Mouse (Mus musculus) kidney, embryonic 14.5 days (tissue): ENCODE data around the gene Bcl2l1. TPM values are rescaled to one million over a fixed set of nuclear protein-coding genes. Genes with fewer than 3 reads are reported as not detected.

Experiments used
- ATAC-seq: fragments of 200-750 bp; cut with Nextera tagmentation; 2 replicates; pipeline ENCODE4 v1.8.0; 2017; ENCODE audit warnings: moderate number of reproducible peaks, mild to moderate bottlenecking, moderate TSS enrichment, moderate library complexity; ENCODE audit not compliant: low FRiP score, low TSS enrichment
- H3K27ac ChIP-seq: fragments of 300-500 bp; sonication (generic); 2 replicates; pipeline ENCODE4 v1.5.1; 2014; ENCODE audit warnings: low read depth, mild to moderate bottlenecking, low read length, moderate library complexity, mixed read lengths
- H3K27me3 ChIP-seq: fragments of 300-500 bp; sonication (generic); 2 replicates; pipeline ENCODE4 v1.6.1; 2014; ENCODE audit warnings: mild to moderate bottlenecking, low read length; ENCODE audit not compliant: control insufficient read depth, insufficient read depth
- H3K36me3 ChIP-seq: fragments of 300-500 bp; sonication (generic); 2 replicates; pipeline ENCODE4 v1.6.1; 2014; ENCODE audit warnings: low read length, mixed read lengths; ENCODE audit not compliant: control insufficient read depth, insufficient read depth
- H3K4me1 ChIP-seq: fragments of 300-500 bp; sonication (generic); 2 replicates; pipeline ENCODE4 v1.6.1; 2014; ENCODE audit warnings: low read length, mixed read lengths; ENCODE audit not compliant: control insufficient read depth, insufficient read depth
- H3K4me2 ChIP-seq: fragments of 300-500 bp; sonication (generic); replicated peaks from 2 replicates; pipeline ENCODE4 v1.6.1; 2014; ENCODE audit warnings: low read depth, mild to moderate bottlenecking, low read length
- H3K4me3 ChIP-seq: fragments of 300-500 bp; sonication (generic); 2 replicates; pipeline ENCODE4 v1.5.1; 2014; ENCODE audit warnings: mild to moderate bottlenecking, low read length
- H3K9ac ChIP-seq: fragments of 300-500 bp; sonication (generic); 2 replicates; pipeline ENCODE4 v1.6.1; 2014; ENCODE audit warnings: low read depth, mild to moderate bottlenecking, low read length, moderate library complexity
- H3K9me3 ChIP-seq: fragments of 300-500 bp; sonication (generic); 2 replicates; pipeline ENCODE4 v1.6.1; 2016; ENCODE audit warnings: low read length; ENCODE audit not compliant: control insufficient read depth
- WGBS: fragments of 180-500 bp; shearing (Covaris S2); extraction: QIAGEN DNeasy Blood & Tissue Kit; methylation state at CpG from one replicate; pipeline ENCODE4 v1.1.7; 2014; 5-methylcytosine and 5-hydroxymethylcytosine counted together
- polyA plus RNA-seq: library from polyadenylated mRNA; unstranded; fragments of >200 nt; fragmentation: Nextera tagmentation; extraction: Ambion mirVana; gene quantifications from 2 replicates; pipeline ENCODE4 v1.2.1, GENCODE M21; 2014

Gene Bcl2l1
- polyA plus RNA-seq, 1 experiment from 2014 or later = 96.1 TPM

DNA sequence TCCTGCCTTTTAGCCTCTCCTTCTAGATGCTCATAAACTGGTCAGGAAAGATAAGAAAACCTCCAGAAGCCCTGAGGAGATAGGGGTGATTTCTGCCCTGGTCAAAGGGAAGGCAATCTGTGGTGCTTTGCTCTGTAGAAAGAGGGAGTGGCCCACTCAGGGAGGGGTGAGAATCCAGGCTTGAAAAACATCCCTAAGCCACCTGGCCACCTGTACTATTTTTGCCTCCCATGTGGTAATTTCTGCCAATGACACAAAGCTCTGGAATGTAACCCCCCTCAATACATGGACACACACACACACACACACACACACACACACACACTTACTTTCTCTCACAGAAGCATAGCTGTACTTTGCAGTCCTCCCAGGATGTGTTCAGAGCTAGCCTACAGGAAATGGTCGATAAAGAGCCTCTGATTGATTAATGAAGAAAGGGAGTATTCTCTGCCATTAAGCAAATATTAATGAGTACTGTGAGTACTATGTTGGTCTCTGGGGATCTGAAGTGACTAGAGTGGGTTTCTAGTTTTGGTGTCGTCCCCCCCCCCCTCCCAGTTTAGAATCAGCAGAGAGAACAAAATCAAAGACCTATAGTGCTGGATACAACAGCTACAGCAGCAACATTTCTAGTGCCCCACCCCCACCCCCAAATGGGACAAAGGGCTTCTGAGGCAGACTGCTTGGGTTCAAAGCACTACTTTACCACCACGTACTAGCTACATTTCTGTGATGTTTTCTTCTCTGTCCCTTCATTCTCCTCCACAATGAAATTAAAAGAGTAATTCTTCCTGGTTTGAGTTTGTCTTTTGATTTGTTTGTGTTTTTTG is 20.0 kb downstream of the Bcl2l1 start:
- Histone ChIP-seq H3K27me3 (no peaks in the 10 kb centered on the region), H3K4me3 (no peak overlapping the region), H3K36me3 (peaks cover under 1% of the 10 kb centered on the region; the same call in 1 of the 2 replicates), H3K4me1 (peaks cover 6% of the 10 kb centered on the region; the same call in 1 of the 2 replicates), H3K9me3 (no peaks in the 10 kb centered on the region), H3K27ac (no peak overlapping the region), H3K9ac (no peak overlapping the region), H3K4me2 (no peak overlapping the region)
- 30% methylated on average over 3 of the region's 3 CpGs for WGBS
- peak; percentile 57 for ATAC-seq

DNA sequence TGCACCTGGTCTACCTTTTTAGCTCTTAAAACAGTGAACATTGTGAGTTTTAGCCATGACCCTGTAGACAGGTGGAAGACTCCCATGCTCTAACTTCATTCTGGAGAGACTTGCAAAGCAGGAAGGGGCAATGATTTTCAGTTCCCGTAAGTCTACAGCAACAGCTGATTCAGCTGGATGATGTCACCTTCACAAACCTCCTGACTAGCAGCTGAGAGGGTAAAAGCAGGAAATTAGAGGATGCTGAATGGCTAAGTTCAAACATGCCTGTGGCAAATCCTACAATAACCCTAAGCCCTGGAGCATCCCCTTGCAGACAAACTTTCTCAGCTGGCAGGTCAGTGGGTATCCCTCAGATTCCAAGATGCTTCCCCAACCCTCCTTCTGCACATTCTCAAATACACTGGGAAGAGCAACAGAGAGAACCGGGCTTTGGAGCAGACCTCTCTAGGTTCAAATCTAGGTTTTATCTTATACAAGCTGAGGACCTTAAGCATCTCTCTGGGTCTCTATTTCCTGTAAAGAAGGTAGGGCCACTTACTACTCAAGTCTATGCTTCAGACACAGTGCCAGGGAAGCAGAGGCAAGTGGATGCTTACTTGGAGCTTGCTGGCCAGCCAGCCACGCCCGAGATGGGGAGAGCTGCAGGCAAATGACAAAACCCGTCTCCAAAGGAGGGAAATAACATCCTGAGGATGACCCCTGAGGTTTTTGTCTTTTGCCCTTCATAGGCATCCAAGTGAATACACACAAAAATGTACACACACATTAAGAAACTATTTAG is 21.2 kb downstream of the Bcl2l1 start:
- Histone ChIP-seq H3K4me3 (no peak overlapping the region), H3K9me3 (no peaks in the 10 kb centered on the region), H3K27ac (no peak overlapping the region), H3K9ac (no peak overlapping the region), H3K36me3 (peaks cover 3% of the 10 kb centered on the region; the same call in 1 of the 2 replicates), H3K4me1 (peaks cover 12% of the 10 kb centered on the region), H3K27me3 (no peaks in the 10 kb centered on the region), H3K4me2 (no peak overlapping the region)
- WGBS = 81% methylated on average over 5 of the region's 5 CpGs
- ATAC-seq = no peak

DNA sequence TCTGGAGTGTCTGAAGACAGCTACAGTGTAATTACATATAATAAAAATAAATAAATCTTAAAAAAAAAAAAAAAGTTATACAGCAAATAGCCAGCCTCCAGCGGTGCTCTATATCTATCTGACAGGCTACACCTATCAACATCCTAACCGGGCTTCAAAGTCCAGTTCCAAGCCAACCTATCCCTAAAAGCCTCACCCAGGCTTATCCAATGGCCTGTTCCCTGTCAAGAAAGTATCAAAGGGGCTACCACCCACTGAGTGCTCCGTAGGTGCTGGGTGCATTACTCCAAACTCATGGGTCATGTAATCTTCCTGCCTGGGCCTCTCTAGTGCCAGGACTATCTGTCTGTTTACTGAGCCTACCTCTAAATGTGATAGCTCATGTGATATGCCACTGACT is 23.4 kb downstream of the Bcl2l1 start:
- Histone ChIP-seq H3K27me3 (no peaks in the 10 kb centered on the region), H3K9ac (no peak overlapping the region), H3K9me3 (no peaks in the 10 kb centered on the region), H3K4me2 (no peak overlapping the region), H3K36me3 (peaks cover 3% of the 10 kb centered on the region; the same call in 1 of the 2 replicates), H3K27ac (no peak overlapping the region), H3K4me3 (no peak overlapping the region), H3K4me1 (peaks cover 27% of the 10 kb centered on the region)
- no peak for ATAC-seq
- WGBS = 76% methylated on average over 3 of the region's 3 CpGs

- no peak for ATAC-seq
- H3K9ac ChIP-seq = no peak overlapping the region
- 79% methylated on average over 2 of the region's 2 CpGs for whole genome bisulfite sequencing
- no peak overlapping the region for H3K4me2 ChIP-seq
- H3K4me1 ChIP-seq = peaks cover 23% of the 10 kb centered on the region
- no peak overlapping the region for H3K27ac ChIP-seq
- H3K36me3 ChIP-seq = peaks cover 6% of the 10 kb centered on the region; the same call in 1 of the 2 replicates
- H3K27me3 ChIP-seq = no peaks in the 10 kb centered on the region
- H3K4me3 ChIP-seq = no peak overlapping the region
- H3K9me3 ChIP-seq = no peaks in the 10 kb centered on the region
Measured at GRCm38 (mm10) chr2:152806037-152806436, 25.5 kb downstream of the Bcl2l1 start.

- no peaks in the 10 kb centered on the region for H3K27me3 ChIP-seq
- no peak for ATAC-seq
- no peak overlapping the region for H3K4me3 ChIP-seq
- H3K9ac ChIP-seq = peak overlapping the region; percentile 28; the same call in 1 of the 2 replicates
- H3K9me3 ChIP-seq = no peaks in the 10 kb centered on the region
- WGBS = 38% methylated on average over 5 of the region's 5 CpGs
- peak overlapping the region; percentile 82 for H3K27ac ChIP-seq
- H3K4me1 ChIP-seq = peaks cover 26% of the 10 kb centered on the region
- no peak overlapping the region; the same call in 1 of the 2 replicates for H3K4me2 ChIP-seq
- H3K36me3 ChIP-seq = peaks cover 6% of the 10 kb centered on the region; the same call in 1 of the 2 replicates
Measured at GRCm38 (mm10) chr2:152805111-152805490, 26.4 kb downstream of the Bcl2l1 start.

- peak; percentile 78 for ATAC-seq
- Histone ChIP-seq H3K9ac (no peak overlapping the region), H3K27ac (peak overlapping the region; percentile 82), H3K9me3 (no peaks in the 10 kb centered on the region), H3K36me3 (peaks cover 6% of the 10 kb centered on the region; the same call in 1 of the 2 replicates), H3K4me2 (no peak overlapping the region; the same call in 1 of the 2 replicates), H3K4me3 (no peak overlapping the region), H3K27me3 (no peaks in the 10 kb centered on the region), H3K4me1 (peaks cover 26% of the 10 kb centered on the region)
- WGBS = 8% methylated on average over 6 of the region's 6 CpGs
Measured at GRCm38 (mm10) chr2:152804408-152805110, 27.0 kb downstream of the Bcl2l1 start.

DNA sequence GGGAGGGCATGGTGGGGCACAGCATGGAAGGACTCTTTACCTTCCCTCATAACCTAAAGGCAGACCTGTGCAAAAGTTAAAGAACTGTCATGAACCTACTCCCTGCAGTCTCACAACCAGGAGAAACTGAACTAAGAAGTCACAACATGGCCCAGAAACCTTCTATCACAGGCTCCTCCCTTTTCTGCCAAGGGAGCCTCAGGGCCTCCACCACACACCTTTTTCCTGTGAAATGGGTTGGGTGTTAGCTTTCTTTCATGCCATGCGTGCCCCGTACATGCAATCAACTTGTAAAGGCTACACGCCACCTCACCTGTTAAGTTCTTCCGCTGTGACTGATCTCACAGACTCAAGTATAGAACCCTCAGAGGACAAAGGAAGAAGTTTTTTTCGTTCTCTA is 28.4 kb downstream of the Bcl2l1 start:
- H3K4me3 ChIP-seq = no peak overlapping the region
- WGBS = 85% methylated on average over 5 of the region's 5 CpGs
- H3K9me3 ChIP-seq = no peaks in the 10 kb centered on the region
- no peak overlapping the region for H3K9ac ChIP-seq
- no peak overlapping the region for H3K27ac ChIP-seq
- no peaks in the 10 kb centered on the region for H3K27me3 ChIP-seq
- peaks cover 6% of the 10 kb centered on the region; the same call in 1 of the 2 replicates for H3K36me3 ChIP-seq
- no peak for ATAC-seq
- peaks cover 26% of the 10 kb centered on the region for H3K4me1 ChIP-seq
- H3K4me2 ChIP-seq = no peak overlapping the region

GRCm38 (mm10) chr2:152802303-152802702 is 29.2 kb downstream of the Bcl2l1 start:
- peaks cover 6% of the 10 kb centered on the region; the same call in 1 of the 2 replicates for H3K36me3 ChIP-seq
- ATAC-seq = no peak
- H3K4me2 ChIP-seq = no peak overlapping the region
- no peak overlapping the region for H3K27ac ChIP-seq
- H3K4me1 ChIP-seq = peaks cover 26% of the 10 kb centered on the region
- H3K27me3 ChIP-seq = no peaks in the 10 kb centered on the region
- WGBS = 85% methylated on average over 10 of the region's 10 CpGs
- H3K4me3 ChIP-seq = no peak overlapping the region
- no peak overlapping the region for H3K9ac ChIP-seq
- no peaks in the 10 kb centered on the region for H3K9me3 ChIP-seq
